Mouse (Mus musculus) midbrain, embryonic 16.5 days (tissue): ENCODE measurements around the gene Zfp131. TPM values are rescaled to one million over a fixed set of nuclear protein-coding genes. Genes with fewer than 3 reads are reported as not detected.
"Not testable (repeated sequence)": the region's sequence is repeated elsewhere in the genome, so short reads cannot be mapped to it uniquely, and the experiment has no call there.

Source experiments
- ATAC-seq: fragments of 200-750 bp; cut with Nextera tagmentation; 2 replicates; pipeline ENCODE4 v1.8.0; 2017; ENCODE audit warnings: moderate TSS enrichment
- H3K27ac ChIP-seq: fragments of 300-500 bp; sonication (generic); 2 replicates; pipeline ENCODE4 v1.5.1; 2014; ENCODE audit warnings: mild to moderate bottlenecking, low read length, mixed read lengths
- H3K27me3 ChIP-seq: fragments of 300-500 bp; sonication (generic); 2 replicates; pipeline ENCODE4 v1.6.1; 2014; ENCODE audit warnings: low read depth, low read length, mixed read lengths; ENCODE audit not compliant: control insufficient read depth, insufficient read depth
- H3K36me3 ChIP-seq: fragments of 300-500 bp; sonication (generic); 2 replicates; pipeline ENCODE4 v1.6.1; 2014; ENCODE audit warnings: mild to moderate bottlenecking, low read length, moderate library complexity, mixed read lengths; ENCODE audit not compliant: control insufficient read depth, insufficient read depth
- H3K4me1 ChIP-seq: fragments of 300-500 bp; sonication (generic); 2 replicates; pipeline ENCODE4 v1.6.1; 2014; ENCODE audit warnings: mild to moderate bottlenecking, low read length, mixed read lengths; ENCODE audit not compliant: control insufficient read depth, insufficient read depth
- H3K4me2 ChIP-seq: fragments of 300-500 bp; sonication (generic); 2 replicates; pipeline ENCODE4 v1.6.1; 2014; ENCODE audit warnings: mild to moderate bottlenecking, low read length, mixed read lengths
- H3K4me3 ChIP-seq: fragments of 300-500 bp; sonication (generic); 2 replicates; pipeline ENCODE4 v1.5.1; 2014; ENCODE audit warnings: low read depth, mild to moderate bottlenecking, low read length, moderate library complexity, mixed read lengths
- H3K9ac ChIP-seq: fragments of 300-500 bp; sonication (generic); 2 replicates; pipeline ENCODE4 v1.6.1; 2014; ENCODE audit warnings: low read depth, low read length, mixed read lengths
- H3K9me3 ChIP-seq: fragments of 300-500 bp; sonication (generic); replicated peaks from 2 replicates; pipeline ENCODE4 v1.6.1; 2014; ENCODE audit warnings: mild to moderate bottlenecking, low read length, mixed read lengths; ENCODE audit not compliant: control insufficient read depth, poor library complexity, severe bottlenecking
- WGBS: fragments of 180-500 bp; shearing (Covaris S2); extraction: QIAGEN DNeasy Blood & Tissue Kit; methylation state at CpG from one replicate; pipeline ENCODE4 v1.1.7; 2014; 5-methylcytosine and 5-hydroxymethylcytosine counted together
- polyA plus RNA-seq: library from polyadenylated mRNA; unstranded; fragments of >200 nt; fragmentation: Nextera tagmentation; extraction: Ambion mirVana; gene quantifications from 2 replicates; pipeline ENCODE4 v1.2.1, GENCODE M21; 2015

Gene Zfp131
- 27.4 and 30.8 TPM in 2 replicates for polyA plus RNA-seq

GRCm38 (mm10) chr13:119790761-119791579 lies at the start of gene Zfp131:
Zfp131 (minus strand) TSS chr13:119790889.
- Histone ChIP-seq H3K9ac (peak within 1 kb of the TSS; percentile 91), H3K27ac (peak within 1 kb of the TSS; percentile 97), H3K27me3 (no peaks in the 10 kb centered on the region), H3K4me2 (peak within 1 kb of the TSS; percentile 57), H3K36me3 (peaks cover 5% of the 10 kb centered on the region; the same call in 1 of the 2 replicates), H3K4me1 (peaks cover 10% of the 10 kb centered on the region), H3K4me3 (peak within 1 kb of the TSS; percentile 89), H3K9me3 (no peaks in the 10 kb centered on the region)
- ATAC-seq: peak; percentile 97
- under 1% methylated on average over 71 of the region's 86 CpGs for WGBS

- not testable (repeated sequence) for H3K27ac ChIP-seq, H3K4me2 ChIP-seq, H3K9ac ChIP-seq, H3K4me1 ChIP-seq, H3K27me3 ChIP-seq, H3K4me3 ChIP-seq, H3K9me3 ChIP-seq, H3K36me3 ChIP-seq
- WGBS: 25% methylated on average over 5 of the region's 6 CpGs
- ATAC-seq: peak; percentile 49; the same call in 1 of the 2 replicates
These were observed 49.3 kb upstream of the Zfp131 start for GRCm38 (mm10) chr13:119839982-119840381.

DNA sequence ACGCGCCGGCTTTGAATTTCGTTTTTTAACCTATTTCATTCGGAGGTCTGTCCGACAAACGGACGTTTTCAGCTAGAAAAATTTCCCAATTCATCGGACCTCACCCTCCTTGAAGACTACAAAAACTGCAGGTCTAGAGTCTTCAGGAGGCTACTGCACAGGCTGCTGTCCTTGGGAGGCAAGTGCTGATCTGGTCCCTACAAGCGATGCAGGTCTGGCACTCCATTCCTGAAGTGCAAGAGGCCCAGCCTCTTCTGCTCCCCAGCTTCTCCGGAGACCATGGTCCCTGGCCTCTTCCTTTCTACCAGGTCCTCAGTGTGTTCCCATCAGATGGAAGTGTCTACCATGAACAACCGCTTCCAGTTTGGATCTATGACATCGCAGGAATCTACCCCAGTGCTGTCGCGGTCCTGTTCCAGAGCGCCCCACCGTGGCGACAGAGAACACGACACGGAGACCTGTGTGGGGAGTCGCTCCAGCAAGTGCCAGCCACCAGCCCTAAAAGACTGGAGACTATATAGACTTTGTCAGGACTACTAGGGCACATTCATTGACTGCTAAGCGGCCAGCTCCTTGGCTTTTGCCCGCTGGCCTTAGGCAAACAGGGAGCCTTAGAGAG lies 47.1 kb upstream of the Zfp131 start:
- not testable (repeated sequence) for H3K4me1 ChIP-seq, H3K27me3 ChIP-seq, H3K27ac ChIP-seq, H3K36me3 ChIP-seq, H3K9ac ChIP-seq, H3K9me3 ChIP-seq, H3K4me2 ChIP-seq, H3K4me3 ChIP-seq
- 0 out of 2 replicates have a peak, but pooled peaks have one; percentile 10 for ATAC-seq
- WGBS: 4% methylated on average over 14 of the region's 23 CpGs

- H3K27ac ChIP-seq: not testable (repeated sequence)
- 14% methylated on average over 21 of the region's 23 CpGs for WGBS
- ATAC-seq: peak; percentile 80
These were observed 45.7 kb upstream of the Zfp131 start for GRCm38 (mm10) chr13:119836324-119836811.

GRCm38 (mm10) chr13:119835320-119836056 lies 44.8 kb upstream of the Zfp131 start, which contains the start of gene D13Ertd608e:
D13Ertd608e (plus strand) TSS chr13:119836006.
- not testable (repeated sequence) for H3K36me3 ChIP-seq, H3K27ac ChIP-seq, H3K9ac ChIP-seq, H3K4me1 ChIP-seq, H3K27me3 ChIP-seq, H3K9me3 ChIP-seq
- H3K4me3 ChIP-seq: peak within 1 kb of the TSS; percentile 20
- H3K4me2 ChIP-seq: peak within 1 kb of the TSS; percentile 37
- 18% methylated on average over 17 of the region's 25 CpGs for WGBS
- ATAC-seq: peak; percentile 52

More at GRCm38 (mm10) chr13:119836324-119836811, 45.7 kb upstream of the Zfp131 start:
- not testable (repeated sequence) for H3K9me3 ChIP-seq, H3K36me3 ChIP-seq, H3K9ac ChIP-seq, H3K27me3 ChIP-seq, H3K4me1 ChIP-seq
- Histone ChIP-seq H3K4me2 (peak overlapping the region; percentile 37), H3K4me3 (peak overlapping the region; percentile 20)

- not testable (repeated sequence) for H3K27ac ChIP-seq, H3K9ac ChIP-seq, H3K4me3 ChIP-seq, H3K27me3 ChIP-seq, H3K4me1 ChIP-seq, H3K9me3 ChIP-seq, ATAC-seq, H3K36me3 ChIP-seq, H3K4me2 ChIP-seq
These were observed 39.4 kb upstream of the Zfp131 start, which contains the start of gene AF067063 for GRCm38 (mm10) chr13:119830116-119830515. AF067063 (minus strand) TSS chr13:119830216.

DNA sequence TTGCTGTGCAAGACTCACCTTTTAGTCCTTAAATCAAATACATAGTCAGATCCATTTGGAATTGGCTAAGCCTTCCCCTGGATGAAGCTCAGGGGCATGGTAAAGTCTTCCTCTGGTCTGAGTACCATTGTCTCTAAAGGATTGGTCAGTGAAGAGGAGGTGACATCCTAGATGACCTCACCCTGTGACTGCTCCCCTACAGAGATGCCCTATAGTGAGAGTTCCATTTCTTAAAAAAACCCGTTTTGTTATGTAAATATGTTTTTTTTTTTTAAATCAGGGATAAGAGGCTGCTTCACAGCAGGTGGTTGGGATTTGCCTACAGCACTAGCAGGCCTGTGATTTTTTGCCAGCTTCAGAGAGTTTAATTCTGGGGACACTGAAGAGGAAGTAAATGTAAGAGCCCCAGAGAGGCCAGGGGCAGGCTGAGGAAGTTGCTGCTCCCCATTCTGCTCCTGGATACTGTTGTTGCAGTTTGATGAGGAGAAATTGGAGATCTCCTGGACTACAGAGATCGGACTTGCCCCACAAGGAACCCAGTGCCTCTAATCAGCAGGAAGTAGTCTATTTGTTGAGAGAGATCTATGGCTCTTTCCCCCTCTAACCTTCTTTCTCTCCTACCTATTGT lies 27.0 kb upstream of the Zfp131 start:
- 12% methylated on average over 2 of the region's 2 CpGs for WGBS

GRCm38 (mm10) chr13:119816798-119817197 lies 26.1 kb upstream of the Zfp131 start:
- Histone ChIP-seq H3K4me1 (no peaks in the 10 kb centered on the region), H3K9ac (no peak overlapping the region), H3K9me3 (no peaks in the 10 kb centered on the region), H3K27me3 (no peaks in the 10 kb centered on the region), H3K4me2 (no peak overlapping the region), H3K4me3 (no peak overlapping the region), H3K27ac (no peak overlapping the region), H3K36me3 (no peaks in the 10 kb centered on the region)
- ATAC-seq: no peak
- whole genome bisulfite sequencing: 58% methylated on average over 8 of the region's 8 CpGs

More for the DNA sequence above, 27.0 kb upstream of the Zfp131 start:
- Histone ChIP-seq H3K9ac (no peak overlapping the region), H3K4me2 (no peak overlapping the region), H3K27me3 (no peaks in the 10 kb centered on the region), H3K4me3 (no peak overlapping the region), H3K4me1 (no peaks in the 10 kb centered on the region), H3K9me3 (no peaks in the 10 kb centered on the region), H3K27ac (no peak overlapping the region), H3K36me3 (no peaks in the 10 kb centered on the region)
- no peak for ATAC-seq
